Mouse (Mus musculus) frontal cortex, adult (tissue): ENCODE results near the gene Brsk1.

ENCODE experiments used
- ATAC-seq: cut with Nextera tagmentation; 2 replicates; pipeline ENCODE4 v1.9.2; 2017; ENCODE audit warnings: mild to moderate bottlenecking, moderate library complexity, mixed read lengths; ENCODE audit not compliant: low TSS enrichment

The Brsk1 gene

GRCm38 (mm10) chr7:4739041-4739543 lies 48.7 kb downstream of the Brsk1 start:
- no peak for ATAC-seq

GRCm38 (mm10) chr7:4739544-4740275 lies 49.3 kb downstream of the Brsk1 start, which contains the start of gene Kmt5c:
TSS of gene Kmt5c (plus strand) at chr7:4740115.
- peak; percentile 95 for ATAC-seq

GRCm38 (mm10) chr7:4740309-4740727 lies 49.9 kb downstream of the Brsk1 start:
- peak; percentile 28 for ATAC-seq

GRCm38 (mm10) chr7:4741151-4741550 lies 50.7 kb downstream of the Brsk1 start:
- no peak for ATAC-seq

GRCm38 (mm10) chr7:4741672-4742481 lies 51.5 kb downstream of the Brsk1 start:
- no peak for ATAC-seq

- ATAC-seq: no peak
These were observed 52.0 kb downstream of the Brsk1 start for GRCm38 (mm10) chr7:4742482-4742819.

GRCm38 (mm10) chr7:4743354-4743753 lies 53.0 kb downstream of the Brsk1 start:
- ATAC-seq: no peak

- no peak for ATAC-seq
These were observed 54.5 kb downstream of the Brsk1 start for GRCm38 (mm10) chr7:4744886-4745285.

GRCm38 (mm10) chr7:4746326-4746980 lies 56.0 kb downstream of the Brsk1 start:
- no peak for ATAC-seq

- ATAC-seq: no peak
These were observed 56.9 kb downstream of the Brsk1 start for GRCm38 (mm10) chr7:4747156-4747899.

- no peak for ATAC-seq
These were observed 57.9 kb downstream of the Brsk1 start for GRCm38 (mm10) chr7:4748321-4748720.

- no peak for ATAC-seq
These were observed 58.8 kb downstream of the Brsk1 start for GRCm38 (mm10) chr7:4749169-4749568.

GRCm38 (mm10) chr7:4751971-4752820 lies 61.8 kb downstream of the Brsk1 start:
- no peak for ATAC-seq

- peak; percentile 59; the same call in 1 of the 2 replicates for ATAC-seq
These were observed 62.6 kb downstream of the Brsk1 start, which contains the start of gene Cox6b2 for GRCm38 (mm10) chr7:4752821-4753570. TSS of gene Cox6b2 (minus strand) at chr7:4753094.

- no peak for ATAC-seq
These were observed 69.3 kb downstream of the Brsk1 start for GRCm38 (mm10) chr7:4759670-4760069.

- ATAC-seq: peak; percentile 31; the same call in 1 of the 2 replicates
These were observed 74.7 kb downstream of the Brsk1 start for GRCm38 (mm10) chr7:4764946-4765710.
